Mouse (Mus musculus) spleen, adult 2 months (tissue): ENCODE results near the gene Chchd1. TPM values are rescaled to one million over a fixed set of nuclear protein-coding genes. Genes with fewer than 3 reads are reported as not detected.
"Not testable (repeated sequence)": the region's sequence is repeated elsewhere in the genome, so short reads cannot be mapped to it uniquely, and the experiment has no call there.

Experiments
- DNase-seq, 2 experiments: peaks; one replicate each; pipeline versions ENCODE4 v3.0.0 to v3.0.0-alpha.2; 2012 to 2021; ENCODE audit warnings: low spot score in 2 of 2, low read depth in 1 of 2
- H3K27ac ChIP-seq: fragments of 200-500 bp; 2 replicates; pipeline ENCODE4 v1.5.1; 2012; ENCODE audit warnings: low read length, inconsistent platforms; ENCODE audit not compliant: insufficient read depth
- H3K27me3 ChIP-seq: fragments of 200-500 bp; 2 replicates; pipeline ENCODE4 v1.6.1; 2012; ENCODE audit warnings: mild to moderate bottlenecking, moderate library complexity, low read length, inconsistent platforms; ENCODE audit not compliant: control insufficient read depth, insufficient read depth
- H3K36me3 ChIP-seq: fragments of 200-500 bp; 2 replicates; pipeline ENCODE4 v1.6.1; 2012; ENCODE audit warnings: mild to moderate bottlenecking, low read length, inconsistent platforms; ENCODE audit not compliant: control insufficient read depth, insufficient read depth
- H3K4me1 ChIP-seq: fragments of 200-500 bp; 2 replicates; pipeline ENCODE4 v1.6.1; 2011; ENCODE audit warnings: inconsistent platforms; ENCODE audit not compliant: control insufficient read depth, insufficient read depth, insufficient read length
- H3K4me3 ChIP-seq: fragments of 200-500 bp; 2 replicates; pipeline ENCODE4 v1.5.1; 2011; ENCODE audit warnings: mild to moderate bottlenecking, inconsistent platforms; ENCODE audit not compliant: insufficient read depth, insufficient read length; ENCODE audit errors: extremely low read depth
- CTCF ChIP-seq: fragments of 200-500 bp; IDR thresholded peaks from 2 replicates; pipeline ENCODE4 v1.5.1; 2011; ENCODE audit warnings: mild to moderate bottlenecking, inconsistent platforms; ENCODE audit not compliant: insufficient read depth, insufficient read length, insufficient replicate concordance; ENCODE audit errors: extremely low read depth
- POLR2A ChIP-seq: fragments of 200-500 bp; IDR thresholded peaks from 2 replicates; pipeline ENCODE4 v1.6.1; 2011; ENCODE audit warnings: low read depth, low read length, inconsistent platforms
- WGBS: fragments of 180-500 bp; shearing (Covaris S2); methylation state at CpG from one replicate; pipeline ENCODE4 v1.1.7; 2018; 5-methylcytosine and 5-hydroxymethylcytosine counted together
- polyA plus RNA-seq: library from polyadenylated mRNA; depleted of rRNA; stranded (reverse); fragments of >200 nt; gene quantifications from 2 replicates; pipeline ENCODE4 v1.2.3, GENCODE M21; 2012

The Chchd1 gene
- polyA plus RNA-seq, 1 experiment = 12.6 TPM

DNA sequence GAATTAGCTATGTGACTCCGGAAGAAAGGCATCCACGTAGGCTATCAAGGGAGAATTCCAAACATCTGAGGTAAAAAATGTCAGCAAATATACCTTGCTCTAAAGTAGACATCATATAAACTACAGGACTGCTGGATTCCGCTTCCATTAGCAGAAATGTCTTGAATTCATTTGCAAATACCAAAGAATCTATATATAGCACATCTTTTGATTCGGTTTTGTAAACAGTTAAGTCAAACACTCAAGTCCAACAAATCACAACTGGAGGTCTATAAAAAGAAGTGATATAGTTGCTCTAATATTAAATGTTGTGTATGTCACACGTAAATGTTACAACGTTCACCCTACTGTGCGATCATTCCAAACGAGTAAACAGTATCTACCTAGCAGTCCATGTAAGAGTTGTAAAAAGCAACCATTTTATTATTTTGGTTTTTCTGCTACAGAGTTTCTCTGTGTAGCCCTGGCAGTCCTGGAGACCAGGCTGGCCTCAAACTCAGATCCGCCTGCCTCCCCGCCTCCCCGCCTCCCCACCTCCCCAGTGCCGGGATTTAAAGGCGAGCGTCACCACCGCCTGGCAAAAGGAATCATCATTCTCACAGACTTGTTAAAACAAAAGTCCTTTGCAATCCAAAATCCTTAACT, 588 bp upstream of the Chchd1 start:
- 13% methylated on average over 15 of the region's 15 CpGs for WGBS
- TF ChIP-seq CTCF (no peak), POLR2A (no peak)
- peak overlapping the region; percentile 70 for H3K27ac ChIP-seq
- H3K27me3 ChIP-seq = no peaks in the 10 kb centered on the region
- H3K36me3 ChIP-seq = no peaks in the 10 kb centered on the region
- H3K4me1 ChIP-seq = peaks cover 2% of the 10 kb centered on the region; the same call in 1 of the 2 replicates
- peak overlapping the region; percentile 97 for H3K4me3 ChIP-seq
- no peak for DNase-seq

DNA sequence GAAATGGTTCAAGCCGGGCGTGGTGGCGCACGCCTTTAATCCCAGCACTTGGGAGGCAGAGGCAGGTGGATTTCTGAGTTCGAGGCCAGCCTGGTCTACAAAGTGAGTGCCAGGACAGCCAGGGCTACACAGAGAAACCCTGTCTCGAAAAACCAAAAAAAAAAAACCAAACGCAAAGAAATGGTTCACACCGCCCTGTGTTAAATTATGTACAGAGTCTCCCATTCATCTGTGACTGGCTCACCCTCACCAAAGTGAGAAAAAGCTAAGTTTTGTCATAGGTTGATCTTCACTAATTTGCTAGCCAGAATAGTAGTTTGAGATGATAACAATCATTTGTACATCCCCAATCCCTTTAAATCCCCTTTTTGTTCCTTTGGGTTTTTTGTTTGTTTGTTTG, 655 bp downstream of the Chchd1 start:
- Histone ChIP-seq H3K4me3 (peak overlapping the region; percentile 97), H3K27ac (peak overlapping the region; percentile 80)
- not testable (repeated sequence) for H3K27me3 ChIP-seq, H3K4me1 ChIP-seq, H3K36me3 ChIP-seq, DNase-seq
- 6% methylated on average over 8 of the region's 8 CpGs for WGBS

DNA sequence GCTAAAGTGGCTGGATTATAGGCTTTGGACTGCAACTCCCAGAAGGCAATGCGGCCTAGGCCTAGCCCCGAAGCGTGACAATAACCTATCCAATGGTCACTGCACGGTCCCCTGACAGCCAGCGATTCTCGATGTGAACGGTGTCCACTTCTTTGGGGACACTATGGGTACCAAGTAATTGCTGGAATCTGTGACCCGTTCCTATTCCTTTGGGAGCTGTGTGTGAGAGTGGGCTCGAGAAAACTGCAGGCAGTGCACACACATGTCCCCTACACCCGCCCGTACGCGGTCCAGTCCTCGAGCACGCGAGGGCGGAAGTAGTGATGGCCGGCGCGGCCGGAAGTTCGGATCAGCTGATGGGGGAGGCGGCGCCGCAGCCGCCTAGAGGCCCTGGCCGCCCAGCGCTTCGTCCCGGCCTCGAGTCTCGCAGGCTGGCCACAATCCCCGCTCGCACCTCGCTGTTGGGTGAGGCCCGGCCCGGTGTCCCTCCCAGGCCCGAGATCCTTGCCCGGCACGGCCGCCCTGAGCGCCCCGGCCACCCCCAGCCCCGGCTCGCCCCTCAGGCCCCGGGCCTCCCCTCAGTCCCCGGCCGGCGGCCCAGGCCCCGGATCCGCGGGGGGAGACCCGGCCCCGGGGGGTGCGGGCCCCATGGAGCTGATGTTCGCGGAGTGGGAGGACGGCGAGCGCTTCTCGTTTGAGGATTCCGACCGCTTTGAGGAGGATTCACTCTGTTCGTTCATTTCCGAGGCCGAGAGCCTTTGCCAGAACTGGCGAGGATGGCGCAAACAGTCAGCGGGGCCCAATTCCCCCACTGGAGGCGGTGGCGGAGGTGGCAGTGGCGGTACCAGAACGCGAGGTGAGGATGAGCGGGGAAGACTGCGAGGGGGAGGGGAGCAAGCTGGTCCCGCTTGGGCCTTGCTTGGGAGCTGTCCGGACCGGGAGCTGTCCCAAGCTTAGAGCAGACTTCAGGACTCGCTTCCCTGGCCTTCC, 4.7 kb downstream of the Chchd1 start, which contains the start of gene Zswim8:
Gene Zswim8, plus strand, starts transcription at position 352 of the 990 bp plus-strand sequence.
- H3K27ac ChIP-seq = peak within 1 kb of the TSS; percentile 72
- TF ChIP-seq POLR2A (peak; percentile 65), CTCF (no peak)
- no peaks in the 10 kb centered on the region for H3K27me3 ChIP-seq
- peak; percentile 57 to 83 for DNase-seq
- H3K4me3 ChIP-seq = peak within 1 kb of the TSS; percentile 89
- H3K36me3 ChIP-seq = peaks cover 12% of the 10 kb centered on the region
- H3K4me1 ChIP-seq = no peaks in the 10 kb centered on the region; the same call in 1 of the 2 replicates
- WGBS = under 1% methylated on average over 79 of the region's 80 CpGs

DNA sequence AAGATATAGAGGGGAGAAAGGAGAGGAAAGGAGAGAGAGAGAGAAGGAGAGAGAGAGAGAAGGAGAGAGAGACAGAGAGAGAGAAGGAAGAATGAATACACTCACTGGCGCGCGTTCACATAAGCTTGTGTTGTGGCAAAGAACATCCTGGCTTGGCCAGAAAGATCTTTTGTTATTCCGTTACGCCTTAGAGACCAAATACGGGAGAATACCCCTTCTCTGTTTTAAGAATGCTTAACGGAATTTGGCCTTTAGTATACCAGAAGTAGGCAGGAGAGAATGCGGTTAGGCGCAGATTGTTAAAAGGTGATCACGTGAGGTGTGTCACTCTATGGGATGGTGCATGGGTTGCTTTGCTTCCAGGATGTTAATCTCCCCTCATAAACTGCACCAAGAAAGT, 5.4 kb downstream of the Chchd1 start:
- no peak for DNase-seq
- TF ChIP-seq CTCF = no peak
- TF ChIP-seq POLR2A = no peak
- WGBS = 4% methylated on average over 10 of the region's 10 CpGs
- peak overlapping the region; percentile 59; the same call in 1 of the 2 replicates for H3K27ac ChIP-seq
- H3K4me3 ChIP-seq = peak overlapping the region; percentile 89
- H3K36me3 ChIP-seq = peaks cover 18% of the 10 kb centered on the region
- no peaks in the 10 kb centered on the region; the same call in 1 of the 2 replicates for H3K4me1 ChIP-seq
- H3K27me3 ChIP-seq = no peaks in the 10 kb centered on the region

DNA sequence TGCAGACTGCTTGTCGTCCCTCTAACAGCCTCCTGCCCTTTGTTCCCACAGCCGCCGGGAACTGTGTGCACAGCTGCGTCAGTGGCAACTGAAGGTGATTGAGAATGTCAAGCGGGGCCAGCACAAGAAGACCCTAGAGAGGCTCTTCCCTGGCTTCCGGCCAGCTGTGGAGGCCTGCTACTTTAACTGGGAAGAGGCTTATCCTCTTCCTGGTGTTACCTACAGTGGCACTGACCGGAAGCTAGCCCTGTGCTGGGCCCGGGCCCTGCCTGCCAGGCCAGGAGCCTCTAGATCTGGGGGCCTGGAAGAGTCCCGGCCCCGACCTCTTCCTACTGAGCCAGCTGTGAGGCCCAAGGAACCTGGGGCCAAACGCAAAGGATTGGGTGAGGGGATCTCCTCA, 11.0 kb downstream of the Chchd1 start:
- Histone ChIP-seq H3K4me3 (no peak overlapping the region), H3K27me3 (no peaks in the 10 kb centered on the region), H3K27ac (no peak overlapping the region), H3K4me1 (no peaks in the 10 kb centered on the region; the same call in 1 of the 2 replicates), H3K36me3 (peaks cover 55% of the 10 kb centered on the region)
- 93% methylated on average over 11 of the region's 11 CpGs for WGBS
- no peak for DNase-seq
- TF ChIP-seq CTCF = no peak
- no peak for TF ChIP-seq POLR2A

DNA sequence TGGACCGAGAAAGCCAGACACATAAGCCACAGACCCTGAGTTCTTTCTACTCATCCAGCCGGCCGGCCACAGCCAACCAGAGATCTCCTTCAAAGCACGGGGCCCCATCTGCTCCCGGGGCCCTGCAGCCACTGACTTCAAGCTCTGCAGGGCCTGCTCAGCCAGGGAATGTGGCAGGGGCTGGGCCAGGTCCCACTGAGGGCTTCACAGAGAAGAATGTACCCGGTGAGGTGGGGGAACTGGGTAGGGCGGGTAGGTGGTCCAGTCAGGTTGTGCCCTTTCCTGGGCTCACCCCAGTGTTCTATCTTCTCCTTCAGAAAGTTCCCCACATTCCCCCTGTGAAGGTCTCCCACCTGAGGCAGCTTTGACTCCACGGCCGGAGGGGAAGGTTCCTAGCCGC, 15.6 kb downstream of the Chchd1 start:
- Histone ChIP-seq H3K36me3 (peaks cover 65% of the 10 kb centered on the region), H3K4me3 (no peak overlapping the region), H3K27me3 (no peaks in the 10 kb centered on the region), H3K27ac (no peak overlapping the region), H3K4me1 (no peaks in the 10 kb centered on the region)
- 95% methylated on average over 10 of the region's 10 CpGs for WGBS
- no peak for DNase-seq
- TF ChIP-seq CTCF (no peak), POLR2A (no peak)
